Mouse (Mus musculus): ENCODE results near the gene Fcho2.

GRCm38 (mm10) chr13:98701309-98701675 is 114.0 kb downstream of the Fcho2 start:
- no peak for TF ChIP-seq CTCF (IDR thresholded peaks at IDR 0.05; ENCODE audit: low read depth, low read length)
- TF ChIP-seq POLR2A (IDR thresholded peaks at IDR 0.05; ENCODE audit: insufficient read depth, low read length), result no peak

All from ES-Bruce4 (cell line).